8 mouse cellular contexts compared by ENCODE assay signal in genomic region chr7:29238019-29238967, GRCm38 (mm10). TPM values are rescaled to one million over a fixed set of nuclear protein-coding genes. Genes with fewer than 3 reads are reported as not detected.
DNase-seq lines count a peak whose midpoint lies in the region; ATAC-seq lines count a peak whose summit lies in the region.

Gene Yif1b, plus strand, starts transcription at chr7:29238329.

- peak; percentile 91 to 96 for ATAC-seq in hematopoietic stem cell, adult 5-6 weeks (replicated peaks in 1 of 2; ENCODE audit: insufficient read depth in 1 of 2, low FRiP score in 2 of 2, low TSS enrichment in 1 of 2, low read depth in 1 of 2, poor library complexity in 2 of 2, severe bottlenecking in 2 of 2)
- peak; percentile 98 for ATAC-seq in lung, embryonic 16.5 days (ENCODE audit: low read depth)

- no peaks in the 10 kb centered on the region for H3K9me3 ChIP-seq in lung, embryonic 16.5 days (ENCODE audit: control insufficient read depth, low read length)

- WGBS in lung, embryonic 16.5 days = under 1% methylated on average over 58 of the region's 60 CpGs

- peak within 1 kb of the TSS; percentile 67 for H3K4me2 ChIP-seq in lung, embryonic 16.5 days (ENCODE audit: low read depth, low read length)

- no peaks in the 10 kb centered on the region for H3K27me3 ChIP-seq in lung, embryonic 16.5 days (ENCODE audit: control insufficient read depth, insufficient read depth, low read depth, low read length)

- peak within 1 kb of the TSS; percentile 78 for H3K9ac ChIP-seq in lung, embryonic 16.5 days (ENCODE audit: low read length)

- H3K4me1 ChIP-seq in lung, embryonic 16.5 days (replicated peaks; ENCODE audit: control insufficient read depth, insufficient read depth, low read length) = peaks cover 18% of the 10 kb centered on the region; the same call in 1 of the 2 replicates

- H3K36me3 ChIP-seq in lung, embryonic 16.5 days (ENCODE audit: control insufficient read depth, insufficient read depth, low read length) = no peaks in the 10 kb centered on the region

- peak; percentile 96 for DNase-seq in MEL-GATA-1-ER (ENCODE audit: extremely low read depth, low read depth)
- peak; percentile 97 for DNase-seq in cerebellum, adult 8-10 months
- peak; percentile 99 for DNase-seq in forelimb bud, embryonic 11.5 days (ENCODE audit: low read depth, low spot score)
- peak; percentile 95 for DNase-seq in layer of hippocampus, adult 9-10 months (ENCODE audit: low spot score)
- DNase-seq in ovary, postnatal 10 days (ENCODE audit: low spot score) = peak; percentile 79
- peak; percentile 97 to 99 for DNase-seq in thymus, postnatal 10 days (ENCODE audit: low spot score in 2 of 2)

- peak within 1 kb of the TSS; percentile 97 for H3K27ac ChIP-seq in lung, embryonic 16.5 days (ENCODE audit: low read length)

- peak within 1 kb of the TSS; percentile 71 for H3K4me3 ChIP-seq in lung, embryonic 16.5 days (ENCODE audit: low read length)

RNA-seq across cellular contexts. Expression of gene Yif1b, which starts in this region (rescaled TPM):
- total RNA-seq in hematopoietic stem cell, adult 5-6 weeks (2017) = 17.8 and 19.9 TPM in 2 replicates
- 126 and 136 TPM in 2 replicates for polyA plus RNA-seq in lung, embryonic 16.5 days (2015; fragmentation: Nextera tagmentation; extraction: Ambion mirVana)

Comparison
In these comparisons a context has a peak if more than half of its experiments do, and no peak if none do; other contexts are left out.
1. Peak in every context shown above with its lines: DNase-seq, ATAC-seq, H3K4me3 ChIP-seq and H3K27ac ChIP-seq.